Mouse (Mus musculus): ENCODE measurements around the gene Gipc3.

The Gipc3 gene

GRCm38 (mm10) chr10:81342686-81343505 is at the start of gene Gipc3:
Gene Gipc3, minus strand, starts transcription at chr10:81343266.
- DNase-seq = peak; percentile 40 to 51

- no peak for DNase-seq
These were observed 49.7 kb upstream of the Gipc3 start, which contains the start of gene Smim24 for GRCm38 (mm10) chr10:81392781-81393185. Gene Smim24, plus strand, starts transcription at chr10:81393051.

GRCm38 (mm10) chr10:81392270-81392669 is 49.2 kb upstream of the Gipc3 start:
- no peak for DNase-seq

- no peak for DNase-seq
These were observed 47.6 kb upstream of the Gipc3 start for GRCm38 (mm10) chr10:81390678-81390965.

GRCm38 (mm10) chr10:81389801-81390677 is 47.0 kb upstream of the Gipc3 start:
- DNase-seq = peak; percentile 87

- DNase-seq = no peak
These were observed 46.3 kb upstream of the Gipc3 start for GRCm38 (mm10) chr10:81389373-81389772.

- no peak for DNase-seq
These were observed 45.5 kb upstream of the Gipc3 start, which contains the start of gene Gm48552 for GRCm38 (mm10) chr10:81388505-81389055. Gene Gm48552, plus strand, starts transcription at chr10:81389005.

- DNase-seq = no peak
These were observed 44.6 kb upstream of the Gipc3 start for GRCm38 (mm10) chr10:81387716-81388115.

GRCm38 (mm10) chr10:81385603-81386306 is 42.7 kb upstream of the Gipc3 start:
- DNase-seq = no peak

GRCm38 (mm10) chr10:81384605-81384982 is 41.5 kb upstream of the Gipc3 start:
- no peak for DNase-seq

GRCm38 (mm10) chr10:81383802-81384604 is 40.9 kb upstream of the Gipc3 start, which contains the start of the genes Dohh and Gm48551:
Gene Dohh, plus strand, starts transcription at chr10:81384428.
Gene Gm48551, plus strand, starts transcription at chr10:81384466.
- DNase-seq = peak; percentile 96 to 98

- DNase-seq = no peak
These were observed 39.0 kb upstream of the Gipc3 start for GRCm38 (mm10) chr10:81382039-81382438.

GRCm38 (mm10) chr10:81379809-81380378 is 36.8 kb upstream of the Gipc3 start:
- DNase-seq = no peak

- no peak for DNase-seq
These were observed 36.1 kb upstream of the Gipc3 start for GRCm38 (mm10) chr10:81379183-81379553.

- DNase-seq = peak; percentile 100
These were observed 35.6 kb upstream of the Gipc3 start for GRCm38 (mm10) chr10:81378553-81379182.

GRCm38 (mm10) chr10:81377793-81378552 is 34.9 kb upstream of the Gipc3 start, which contains the start of gene Fzr1:
Gene Fzr1, minus strand, starts transcription at chr10:81378516.
- DNase-seq = no peak

- no peak for DNase-seq
These were observed 34.2 kb upstream of the Gipc3 start for GRCm38 (mm10) chr10:81377362-81377664.

GRCm38 (mm10) chr10:81376561-81377361 is 33.7 kb upstream of the Gipc3 start:
- DNase-seq = no peak

GRCm38 (mm10) chr10:81375322-81375721 is 32.3 kb upstream of the Gipc3 start:
- DNase-seq = no peak

- no peak for DNase-seq
These were observed 24.1 kb upstream of the Gipc3 start for GRCm38 (mm10) chr10:81367207-81367495.

Measured in B cell, adult 2 months (primary cell).